Mouse (Mus musculus): ENCODE measurements around the gene Gm13101. TPM values are rescaled to one million over a fixed set of nuclear protein-coding genes. Genes with fewer than 3 reads are reported as not detected.
"Not testable (repeated sequence)": the region's sequence is repeated elsewhere in the genome, so short reads cannot be mapped to it uniquely, and the experiment has no call there.

Gene Gm13101
- polyA plus RNA-seq (2015; fragmentation: Nextera tagmentation; extraction: Ambion mirVana) = not detected in 2 replicates

DNA sequence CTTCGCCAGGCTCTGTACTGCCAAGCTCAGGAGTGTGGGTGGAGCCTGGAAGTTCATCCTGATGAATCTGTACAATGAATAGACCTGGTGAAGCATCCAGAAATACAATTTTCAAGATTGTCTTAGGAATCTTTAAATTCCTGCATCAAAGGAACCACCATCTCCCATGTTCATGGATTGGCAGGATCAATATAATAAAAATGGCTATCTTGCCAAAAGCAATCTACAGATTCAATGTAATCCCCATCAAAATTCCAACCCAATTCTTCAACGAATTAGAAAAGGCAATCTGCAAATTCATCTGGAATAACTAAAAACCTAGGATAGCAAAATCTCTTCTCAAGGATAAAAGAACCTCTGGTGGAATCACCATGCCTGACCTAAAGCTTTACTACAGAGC is at the start of gene Gm13101:
Gene Gm13101 (minus strand): TSS at position 101 of the 400 bp plus-strand sequence.
- H3K36me3 ChIP-seq; ATAC-seq (ENCODE audit: insufficient number of reproducible peaks, insufficient read depth, low FRiP score, low TSS enrichment, low read depth); H3K27me3 ChIP-seq; H3K4me1 ChIP-seq; H3K4me3 ChIP-seq; H3K27ac ChIP-seq; H3K9ac ChIP-seq; H3K9me3 ChIP-seq; H3K4me2 ChIP-seq: not testable (repeated sequence)
- 39% methylated on average over 2 of the region's 2 CpGs for WGBS

DNA sequence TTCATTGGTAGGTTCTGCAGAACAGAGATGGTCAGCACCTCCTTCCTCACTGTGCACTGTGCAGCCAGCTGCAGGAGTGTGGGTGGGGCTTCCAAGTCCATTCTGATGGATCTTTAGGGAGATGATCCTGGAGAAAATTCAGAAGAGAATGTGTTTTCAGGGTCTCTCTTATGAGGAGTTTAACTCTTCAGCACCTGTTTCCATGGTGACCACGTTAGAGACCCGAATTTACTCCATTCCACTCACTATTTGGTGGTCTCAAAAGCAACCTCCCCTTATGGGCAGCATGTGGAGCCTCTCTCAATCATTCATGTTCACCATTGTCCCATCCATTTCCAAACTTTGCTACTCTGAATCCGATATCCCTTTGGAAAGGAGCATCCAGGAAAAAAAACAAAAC is 27.5 kb upstream of the Gm13101 start, which contains the start of gene Pramef17:
Gene Pramef17 (minus strand): TSS at position 101 of the 400 bp plus-strand sequence.
- H3K27ac ChIP-seq; H3K4me1 ChIP-seq; H3K27me3 ChIP-seq; H3K9ac ChIP-seq; H3K36me3 ChIP-seq; H3K4me2 ChIP-seq; H3K4me3 ChIP-seq; H3K9me3 ChIP-seq; ATAC-seq (ENCODE audit: insufficient number of reproducible peaks, insufficient read depth, low FRiP score, low TSS enrichment, low read depth): not testable (repeated sequence)
- 47% methylated on average over 3 of the region's 3 CpGs for WGBS

DNA sequence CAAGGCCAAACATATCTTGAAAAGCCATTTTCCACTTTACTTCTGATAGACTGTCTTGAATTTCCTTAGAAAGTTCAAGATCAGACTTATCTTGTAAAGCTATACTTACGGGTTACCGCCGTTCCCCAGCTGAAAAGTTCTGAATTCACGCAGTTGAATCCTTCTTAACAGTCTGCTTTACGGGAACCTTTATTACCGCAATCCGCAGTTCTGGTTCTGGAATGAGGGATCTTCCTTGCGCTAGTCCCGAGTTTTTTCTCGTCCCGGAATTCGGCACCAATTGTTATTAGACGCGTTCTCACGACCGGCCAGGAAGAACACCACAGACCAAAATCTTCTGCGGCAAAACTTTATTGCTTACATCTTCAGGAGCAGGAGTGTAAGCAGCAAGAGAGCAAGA is 21.4 kb upstream of the Gm13101 start:
- H3K27me3 ChIP-seq; ATAC-seq (ENCODE audit: insufficient number of reproducible peaks, insufficient read depth, low FRiP score, low TSS enrichment, low read depth): not testable (repeated sequence)
- WGBS = 94% methylated on average over 17 of the region's 17 CpGs

GRCm38 (mm10) chr4:143987475-143987941 is 20.8 kb upstream of the Gm13101 start:
- 92% methylated on average over 15 of the region's 17 CpGs for WGBS

More for the DNA sequence above, 21.4 kb upstream of the Gm13101 start:
- not testable (repeated sequence) for H3K27ac ChIP-seq, H3K36me3 ChIP-seq, H3K4me1 ChIP-seq, H3K4me3 ChIP-seq, H3K9me3 ChIP-seq, H3K9ac ChIP-seq, H3K4me2 ChIP-seq

DNA sequence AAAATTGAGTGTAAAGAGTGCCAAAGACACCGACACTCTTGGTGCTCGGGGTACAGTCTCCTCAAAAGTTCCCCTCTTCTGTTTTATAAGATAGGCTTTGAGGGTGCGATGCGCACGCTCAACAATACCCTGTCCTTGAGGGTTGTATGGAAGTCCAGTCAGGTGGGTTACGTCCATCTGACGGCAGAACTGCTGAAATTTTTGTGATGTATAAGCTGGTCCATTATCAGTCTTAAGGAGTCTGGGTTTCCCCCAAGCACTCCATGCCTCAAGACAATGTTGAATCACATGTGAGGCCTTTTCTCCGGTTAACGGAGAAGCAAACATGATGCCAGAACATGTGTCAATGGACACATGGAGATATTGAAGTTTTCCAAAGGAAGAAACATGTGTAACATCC is 19.0 kb upstream of the Gm13101 start:
- not testable (repeated sequence) for H3K9ac ChIP-seq; H3K36me3 ChIP-seq; H3K27me3 ChIP-seq; H3K4me2 ChIP-seq; H3K4me1 ChIP-seq; ATAC-seq (ENCODE audit: insufficient number of reproducible peaks, insufficient read depth, low FRiP score, low TSS enrichment, low read depth); H3K4me3 ChIP-seq; H3K9me3 ChIP-seq; H3K27ac ChIP-seq
- 94% methylated on average over 7 of the region's 9 CpGs for WGBS

More at GRCm38 (mm10) chr4:143987475-143987941, 20.8 kb upstream of the Gm13101 start:
- H3K4me3 ChIP-seq; H3K9me3 ChIP-seq; H3K9ac ChIP-seq; H3K4me2 ChIP-seq; H3K27me3 ChIP-seq; H3K36me3 ChIP-seq; H3K27ac ChIP-seq; ATAC-seq (ENCODE audit: insufficient number of reproducible peaks, insufficient read depth, low FRiP score, low TSS enrichment, low read depth); H3K4me1 ChIP-seq: not testable (repeated sequence)

- not testable (repeated sequence) for H3K4me2 ChIP-seq; H3K27me3 ChIP-seq; H3K9me3 ChIP-seq; H3K27ac ChIP-seq; H3K36me3 ChIP-seq; H3K4me1 ChIP-seq; ATAC-seq (ENCODE audit: insufficient number of reproducible peaks, insufficient read depth, low FRiP score, low TSS enrichment, low read depth); H3K4me3 ChIP-seq; H3K9ac ChIP-seq
- WGBS = no CpG with 5 or more reads among the region's 7 CpGs
Observed at GRCm38 (mm10) chr4:143985165-143985564, 18.4 kb upstream of the Gm13101 start.

DNA sequence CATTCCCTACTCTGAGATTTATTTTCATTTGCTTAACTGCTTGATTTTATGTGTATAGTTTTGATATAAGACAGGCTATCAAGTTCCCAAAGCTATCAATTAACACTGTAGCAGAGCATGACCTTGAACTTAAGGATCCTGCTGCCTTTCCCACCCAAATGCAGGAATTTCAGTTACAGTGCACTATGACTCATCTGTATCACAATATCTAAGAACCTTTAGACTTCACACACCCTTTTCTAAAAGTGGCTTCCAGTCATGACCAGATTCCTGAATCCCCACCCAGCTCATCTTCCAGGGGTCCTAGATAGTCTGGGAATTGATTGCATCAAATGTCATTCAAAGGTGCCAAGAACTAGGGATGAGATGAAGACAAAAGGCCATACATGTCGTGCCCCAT is 16.7 kb upstream of the Gm13101 start:
- WGBS = 75% methylated on average over 1 of the region's 1 CpGs
- not testable (repeated sequence) for H3K9me3 ChIP-seq; H3K9ac ChIP-seq; ATAC-seq (ENCODE audit: insufficient number of reproducible peaks, insufficient read depth, low FRiP score, low TSS enrichment, low read depth); H3K36me3 ChIP-seq; H3K4me1 ChIP-seq; H3K27ac ChIP-seq; H3K27me3 ChIP-seq; H3K4me2 ChIP-seq; H3K4me3 ChIP-seq

- not testable (repeated sequence) for H3K27ac ChIP-seq; H3K4me3 ChIP-seq; H3K27me3 ChIP-seq; H3K9ac ChIP-seq; H3K36me3 ChIP-seq; H3K4me2 ChIP-seq; H3K4me1 ChIP-seq; ATAC-seq (ENCODE audit: insufficient number of reproducible peaks, insufficient read depth, low FRiP score, low TSS enrichment, low read depth)
- 91% methylated on average over 1 of the region's 1 CpGs for WGBS
- peaks cover 16% of the 10 kb centered on the region; the same call in 1 of the 2 replicates for H3K9me3 ChIP-seq
Observed at GRCm38 (mm10) chr4:143950916-143951315, 15.8 kb downstream of the Gm13101 start, which contains the start of gene Pramef25. Gene Pramef25, minus strand, starts transcription at chr4:143951016.

Other genes with a start within 250 kb of the Gm13101 start
- gene Gm13078, start 247.5 kb downstream of the Gm13101 start, polyA plus RNA-seq (2015; fragmentation: Nextera tagmentation; extraction: Ambion mirVana) = not detected in 2 replicates
- not detected in 2 replicates for gene Gm13023, start 177.6 kb downstream of the Gm13101 start, polyA plus RNA-seq (2015; fragmentation: Nextera tagmentation; extraction: Ambion mirVana)
- gene Gm13084, start 150.9 kb downstream of the Gm13101 start, polyA plus RNA-seq (2015; fragmentation: Nextera tagmentation; extraction: Ambion mirVana) = not detected in 2 replicates
- not detected in 2 replicates for gene Gm13103, start 120.5 kb downstream of the Gm13101 start, polyA plus RNA-seq (2015; fragmentation: Nextera tagmentation; extraction: Ambion mirVana)
- gene Pramef6, start 66.6 kb downstream of the Gm13101 start, polyA plus RNA-seq (2015; fragmentation: Nextera tagmentation; extraction: Ambion mirVana) = not detected in 2 replicates
- not detected in 2 replicates for gene Pramef25, start 15.9 kb downstream of the Gm13101 start, polyA plus RNA-seq (2015; fragmentation: Nextera tagmentation; extraction: Ambion mirVana)
- not detected in 2 replicates for gene Pramef17, start 27.4 kb upstream of the Gm13101 start, polyA plus RNA-seq (2015; fragmentation: Nextera tagmentation; extraction: Ambion mirVana)
- gene Pramel4, start 92.2 kb upstream of the Gm13101 start, polyA plus RNA-seq (2015; fragmentation: Nextera tagmentation; extraction: Ambion mirVana) = not detected in 2 replicates
- gene Gm13102, start 139.5 kb upstream of the Gm13101 start, polyA plus RNA-seq (2015; fragmentation: Nextera tagmentation; extraction: Ambion mirVana) = not detected in 2 replicates
- not detected in 2 replicates for gene Oog3, start 195.7 kb upstream of the Gm13101 start, polyA plus RNA-seq (2015; fragmentation: Nextera tagmentation; extraction: Ambion mirVana)
- not detected in 2 replicates for gene Oog2, start 223.8 kb upstream of the Gm13101 start, polyA plus RNA-seq (2015; fragmentation: Nextera tagmentation; extraction: Ambion mirVana)
- not detected in 2 replicates for gene C87977, start 246.4 kb upstream of the Gm13101 start, polyA plus RNA-seq (2015; fragmentation: Nextera tagmentation; extraction: Ambion mirVana)

All from embryonic facial prominence, embryonic 13.5 days (tissue).